Mouse (Mus musculus) MEL (cell line): ENCODE measurements around the gene Mrtfb.

Experiments
- CTCF ChIP-seq, 3 experiments: IDR thresholded peaks in 2 of 3; conservative IDR thresholded peaks in 1 of 3; 2 replicates each; pipeline ENCODE4 v1.5.1; 2011 to 2012; ENCODE audit warnings: low read length in 3 of 3, low read depth in 2 of 3, mild to moderate bottlenecking in 2 of 3, improper control_type of control experiment in 1 of 3, inconsistent platforms in 1 of 3, mixed read lengths in 1 of 3, moderate library complexity in 1 of 3; ENCODE audit not compliant: control insufficient read depth in 1 of 3, insufficient read depth in 1 of 3, poor library complexity in 1 of 3, severe bottlenecking in 1 of 3
- E2F4 ChIP-seq: IDR thresholded peaks from 2 replicates; pipeline ENCODE4 v1.6.1; 2011; ENCODE audit warnings: low read depth, low read length, improper control_type of control experiment, borderline replicate concordance
- ETS1 ChIP-seq: IDR thresholded peaks from 2 replicates; pipeline ENCODE4 v1.6.1; 2012; ENCODE audit warnings: low read depth, mild to moderate bottlenecking, inconsistent platforms, low read length, improper control_type of control experiment, moderate library complexity
- GATA1 ChIP-seq: IDR thresholded peaks from 2 replicates; pipeline ENCODE4 v1.6.1; 2011; ENCODE audit warnings: low read depth, low read length, improper control_type of control experiment
- MYB ChIP-seq: IDR thresholded peaks from 2 replicates; pipeline ENCODE4 v1.6.1; 2011; ENCODE audit warnings: mild to moderate bottlenecking, low read depth, low read length, improper control_type of control experiment
- POLR2A ChIP-seq, 2 experiments: IDR thresholded peaks; 2 replicates each; pipeline ENCODE4 v1.6.1; 2011 to 2012; ENCODE audit warnings: low read length in 2 of 2, mild to moderate bottlenecking in 2 of 2, control low read depth in 1 of 2, improper control_type of control experiment in 1 of 2, low read depth in 1 of 2, moderate library complexity in 1 of 2; ENCODE audit not compliant: control insufficient read depth in 1 of 2, insufficient read depth in 1 of 2, poor library complexity in 1 of 2
- RAD21 ChIP-seq: IDR thresholded peaks from 2 replicates; pipeline ENCODE4 v1.6.1; 2011; ENCODE audit warnings: mild to moderate bottlenecking, low read depth, low read length, improper control_type of control experiment
- UBTF ChIP-seq: IDR thresholded peaks from 2 replicates; pipeline ENCODE4 v1.6.1; 2012; ENCODE audit warnings: low read depth, mild to moderate bottlenecking, inconsistent platforms, low read length, improper control_type of control experiment, moderate library complexity, borderline replicate concordance; ENCODE audit not compliant: insufficient read depth
- USF1 ChIP-seq: IDR thresholded peaks from 2 replicates; pipeline ENCODE4 v1.6.1; 2014; ENCODE audit warnings: low read depth, mild to moderate bottlenecking, inconsistent platforms, low read length, improper control_type of control experiment, moderate library complexity
- ZC3H11A ChIP-seq: IDR thresholded peaks from 2 replicates; pipeline ENCODE4 v1.6.1; 2012; ENCODE audit warnings: low read depth, mild to moderate bottlenecking, inconsistent platforms, low read length, improper control_type of control experiment
- ZKSCAN1 ChIP-seq: IDR thresholded peaks from 2 replicates; pipeline ENCODE4 v1.6.1; 2012; ENCODE audit warnings: low read depth, mild to moderate bottlenecking, inconsistent platforms, low read length, improper control_type of control experiment, moderate library complexity

DNA sequence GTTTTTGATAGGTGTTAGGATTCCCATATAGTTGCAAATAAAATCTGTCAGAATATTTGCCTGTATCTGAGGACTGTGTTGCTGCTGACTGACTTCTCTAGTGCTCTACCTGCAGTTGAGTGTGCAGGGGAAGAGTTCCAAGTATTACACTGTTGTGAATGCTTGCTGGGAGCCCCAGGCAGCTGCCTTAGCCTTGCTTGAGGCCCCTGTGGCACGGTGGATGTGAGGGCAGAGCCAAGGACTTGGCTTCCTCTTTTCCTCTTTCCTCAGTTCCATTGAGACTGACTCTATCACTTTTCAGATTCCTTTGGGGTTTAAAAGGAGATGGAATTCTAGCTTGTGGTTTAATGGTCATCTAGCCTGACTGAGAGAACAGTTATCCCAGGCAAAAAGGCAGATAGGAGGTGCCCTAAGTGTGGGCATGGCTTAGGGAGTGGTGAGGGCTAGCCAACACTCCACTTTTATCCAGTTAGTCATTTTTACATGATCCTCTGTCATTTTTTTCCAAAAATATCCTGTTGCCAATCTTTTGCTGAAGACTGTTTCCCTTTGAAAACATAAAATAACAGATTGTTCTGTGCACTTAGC is 53.9 kb downstream of the Mrtfb start:
- no peak for TF ChIP-seq GATA1
- no peak for TF ChIP-seq POLR2A (IDR thresholded peaks at IDR 0.05; ENCODE audit: control insufficient read depth in 1 of 2, insufficient read depth in 1 of 2, low read depth in 1 of 2, low read length in 2 of 2, poor library complexity in 1 of 2)
- TF ChIP-seq ETS1 = no peak
- TF ChIP-seq CTCF (IDR thresholded peaks at IDR 0.05 in 2 of 3, conservative IDR thresholded peaks at IDR 0.05 in 1 of 3; ENCODE audit: control insufficient read depth in 1 of 3, insufficient read depth in 1 of 3, low read depth in 2 of 3, low read length in 3 of 3, poor library complexity in 1 of 3, severe bottlenecking in 1 of 3) = no peak
- TF ChIP-seq ZC3H11A = no peak
- no peak for TF ChIP-seq RAD21
- TF ChIP-seq ZKSCAN1 = no peak
- no peak for TF ChIP-seq MYB
- no peak for TF ChIP-seq E2F4
- TF ChIP-seq UBTF = no peak
- no peak for TF ChIP-seq USF1
